Mouse (Mus musculus) embryonic fibroblast, embryonic 13.5 days (primary cell): ENCODE results near the gene Cym.

Source experiments
- CTCF ChIP-seq: IDR thresholded peaks from 2 replicates; pipeline ENCODE4 v1.5.1; 2011; ENCODE audit warnings: mild to moderate bottlenecking, control low read depth, low read length, moderate library complexity, borderline replicate concordance; ENCODE audit not compliant: insufficient read depth
- POLR2A ChIP-seq: IDR thresholded peaks from 2 replicates; pipeline ENCODE4 v1.6.1; 2011; ENCODE audit warnings: low read depth, mild to moderate bottlenecking, control low read depth, low read length, moderate library complexity

GRCm38 (mm10) chr3:107217101-107217480 is 4.4 kb downstream of the Cym start:
- TF ChIP-seq CTCF (no peak), POLR2A (no peak)
